Mouse (Mus musculus): ENCODE data around the gene Gucy2g.
"Not testable (repeated sequence)": the region's sequence is repeated elsewhere in the genome, so short reads cannot be mapped to it uniquely, and the experiment has no call there.

Gucy2g gene

DNA sequence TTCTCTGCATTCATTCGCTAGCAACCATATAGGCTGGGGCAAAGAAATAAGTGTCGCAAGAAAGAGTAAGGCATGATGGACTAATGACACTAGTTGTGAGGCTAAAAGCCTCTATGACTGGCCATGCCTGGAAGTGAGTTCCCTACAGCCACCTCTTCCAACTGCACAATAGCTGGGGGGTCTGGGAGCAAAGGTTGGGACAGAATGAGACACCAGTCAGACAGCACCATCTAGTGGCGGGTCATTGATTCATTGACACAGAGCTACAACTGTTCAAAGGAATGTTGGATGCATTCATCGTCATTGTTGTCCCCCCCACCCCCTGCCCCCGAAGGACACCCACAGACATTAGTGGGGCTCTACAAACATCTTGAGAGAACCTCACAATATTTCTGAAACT, 42.7 kb downstream of the Gucy2g start:
- DNase-seq: peak; percentile 35 to 71

DNA sequence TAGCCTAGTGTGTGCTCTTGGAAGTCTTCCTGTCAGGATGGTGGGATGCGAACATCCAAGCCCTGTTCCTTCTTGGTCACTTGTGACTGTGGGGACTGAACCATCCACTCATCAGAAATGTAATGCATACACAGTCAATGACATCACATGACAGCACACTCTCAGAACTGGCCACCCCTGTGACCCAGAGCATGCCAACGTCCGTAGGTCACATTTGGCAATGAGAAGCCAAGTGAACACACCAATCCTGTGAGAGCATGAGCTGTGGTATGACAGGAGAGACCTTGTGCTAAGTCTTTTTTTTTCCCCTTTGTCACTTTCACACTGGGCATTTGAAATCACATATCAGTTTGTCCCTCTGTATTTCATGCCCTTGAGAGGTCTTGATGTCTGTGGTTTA, 45.5 kb downstream of the Gucy2g start:
- DNase-seq: no peak

DNA sequence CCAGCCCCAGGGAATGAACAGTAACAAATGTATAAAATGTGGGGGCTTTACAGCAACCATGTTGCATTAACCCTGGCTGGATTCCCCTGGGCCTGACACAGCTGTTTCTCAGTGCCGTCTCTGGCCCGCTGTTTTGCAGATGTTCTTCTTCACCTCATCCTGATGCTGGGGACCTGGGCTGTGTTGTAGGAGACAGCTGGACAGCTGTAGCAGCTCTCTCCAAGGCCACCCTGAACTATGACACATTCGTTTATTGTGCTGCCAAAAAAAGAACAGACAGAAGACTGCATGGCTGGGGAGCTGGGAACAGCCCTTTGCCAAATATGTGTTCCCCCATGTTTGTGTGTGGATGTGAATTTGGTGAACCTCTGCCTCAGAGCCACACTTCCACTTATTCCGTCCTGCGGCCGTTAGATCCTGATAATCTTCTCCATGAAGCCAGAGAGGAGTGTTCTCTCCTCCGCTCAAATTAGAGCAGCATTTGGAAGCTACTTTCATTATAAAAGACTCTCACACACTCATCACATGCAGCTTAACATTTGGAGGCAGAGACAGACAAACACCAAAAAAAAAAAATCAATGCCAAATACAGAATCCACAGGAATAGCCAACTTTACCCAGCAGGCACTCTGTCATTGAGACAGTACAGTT, 46.4 kb downstream of the Gucy2g start:
- DNase-seq: peak in 1 of 2 experiments; percentile 28

DNA sequence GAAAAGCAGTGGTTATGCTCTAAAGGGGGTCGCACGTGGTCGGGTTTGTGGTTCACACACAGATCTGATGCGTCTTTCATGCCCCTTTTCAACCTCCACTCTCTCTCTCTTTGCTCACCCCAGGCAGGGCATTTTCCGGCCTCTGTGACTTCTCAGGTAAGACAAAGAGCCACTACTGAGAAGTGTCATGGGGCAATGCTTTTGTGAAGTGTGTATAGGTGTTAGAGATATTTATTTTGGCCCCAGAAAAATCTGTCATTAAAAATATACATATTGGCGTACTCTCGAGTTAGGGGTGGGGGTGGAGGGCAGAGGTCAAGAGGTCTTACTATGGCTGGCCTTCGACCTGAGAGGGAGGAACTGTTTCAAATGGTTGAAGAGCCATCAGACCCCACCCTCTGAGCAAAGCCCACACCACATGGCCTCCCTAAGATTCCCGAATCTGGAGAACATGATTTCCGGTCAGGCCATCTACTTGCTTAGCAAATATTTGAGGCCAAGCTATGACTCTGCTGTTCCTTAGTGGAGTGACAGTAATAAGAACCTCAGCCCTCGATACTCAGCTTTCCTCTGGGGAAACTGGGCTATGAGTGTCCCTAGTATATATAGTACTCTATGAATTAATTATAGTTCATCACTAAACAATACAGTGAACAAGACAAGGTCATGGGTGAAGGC, 47.2 kb downstream of the Gucy2g start:
- DNase-seq: peak; percentile 63 to 77

DNA sequence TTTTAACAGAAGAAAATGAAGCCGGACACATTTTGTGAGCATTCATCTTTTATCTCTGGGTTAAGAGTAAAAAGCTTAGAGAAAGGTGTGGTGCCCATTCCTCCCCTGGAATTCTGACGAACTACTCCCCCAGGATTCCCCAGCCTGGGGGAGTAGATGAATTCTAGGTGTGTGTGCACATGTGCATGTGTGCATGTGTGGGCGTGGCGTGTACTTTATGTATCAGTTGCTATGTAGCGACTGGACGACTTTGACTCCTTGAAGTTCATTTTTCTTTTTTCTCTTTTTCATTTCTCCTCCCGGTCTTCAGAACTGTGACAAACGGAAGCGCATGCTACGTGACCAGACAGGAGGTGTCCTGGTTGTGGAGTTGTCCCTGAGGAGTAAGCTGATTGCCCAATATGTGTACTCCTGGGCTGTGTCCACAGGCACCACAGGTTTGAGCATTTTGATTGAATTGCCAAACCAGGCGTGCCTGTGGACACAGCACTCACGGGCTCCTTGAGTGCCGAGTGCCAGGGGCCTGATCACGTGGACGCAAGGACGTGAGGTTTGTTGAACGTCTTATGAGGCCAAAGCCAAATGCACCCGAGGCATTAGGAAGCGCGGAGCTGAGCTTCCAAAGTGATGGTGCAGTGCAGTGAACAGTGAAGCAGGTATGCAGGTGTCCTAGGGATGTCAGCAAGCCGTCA, 48.6 kb downstream of the Gucy2g start:
- peak; percentile 90 to 94 for DNase-seq

DNA sequence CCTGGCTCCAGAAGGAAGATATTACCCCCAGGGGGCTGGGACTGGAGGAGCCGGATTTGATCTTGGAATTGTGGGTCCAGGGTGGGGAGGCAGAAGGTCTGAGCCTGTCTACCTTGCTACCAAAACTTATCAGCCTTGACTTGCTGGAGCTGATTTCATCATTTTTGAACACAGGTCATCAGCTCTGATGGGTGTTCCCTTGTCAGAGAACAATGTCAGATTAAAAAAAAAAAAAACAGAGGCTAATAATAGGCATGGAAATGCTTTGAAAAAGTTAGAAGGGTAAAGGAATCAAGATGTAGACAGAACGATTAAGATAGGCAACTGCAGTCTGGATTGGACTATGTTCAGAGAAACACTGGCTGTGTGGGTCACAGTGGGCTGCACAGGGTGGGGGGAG, 49.4 kb downstream of the Gucy2g start:
- DNase-seq: no peak

DNA sequence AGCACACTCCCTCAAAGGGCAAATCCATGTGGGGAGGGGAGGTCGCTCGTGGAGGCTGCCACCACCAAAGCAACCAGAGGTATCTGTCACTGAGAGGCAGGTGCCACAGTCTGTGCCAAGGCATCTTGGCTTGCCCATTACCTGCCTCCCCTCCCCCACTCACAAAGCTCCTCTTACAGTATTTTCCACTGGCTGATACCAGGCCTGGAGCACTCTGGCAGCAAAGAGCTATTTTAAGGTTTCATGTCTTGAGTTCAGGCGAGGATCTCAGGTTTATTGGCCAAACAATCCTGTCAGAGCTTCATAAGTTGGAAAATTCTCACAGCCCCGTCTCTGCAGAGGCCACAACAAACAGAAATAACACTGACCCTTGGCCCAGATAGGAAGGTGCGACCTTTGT, 51.0 kb downstream of the Gucy2g start:
- DNase-seq: peak; percentile 27 to 46

DNA sequence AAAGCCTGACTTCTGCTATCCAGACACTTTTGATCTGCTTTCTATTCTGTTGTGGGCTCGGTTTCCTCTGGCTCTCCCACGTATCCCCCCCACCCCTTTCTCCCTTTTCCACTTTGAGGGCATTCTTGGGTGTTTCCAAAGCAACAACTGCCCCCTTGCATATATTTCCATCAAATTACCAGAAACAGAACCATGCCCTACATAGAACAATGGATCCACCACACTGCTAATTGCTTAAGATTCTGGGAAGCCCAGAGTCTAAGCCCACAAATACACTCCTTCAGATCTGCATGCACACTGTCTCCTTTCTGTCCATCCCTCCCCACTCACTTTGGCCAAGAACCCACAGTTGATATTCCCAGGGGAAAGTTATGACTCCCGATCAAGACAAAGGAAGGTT, 55.4 kb downstream of the Gucy2g start:
- DNase-seq: no peak

DNA sequence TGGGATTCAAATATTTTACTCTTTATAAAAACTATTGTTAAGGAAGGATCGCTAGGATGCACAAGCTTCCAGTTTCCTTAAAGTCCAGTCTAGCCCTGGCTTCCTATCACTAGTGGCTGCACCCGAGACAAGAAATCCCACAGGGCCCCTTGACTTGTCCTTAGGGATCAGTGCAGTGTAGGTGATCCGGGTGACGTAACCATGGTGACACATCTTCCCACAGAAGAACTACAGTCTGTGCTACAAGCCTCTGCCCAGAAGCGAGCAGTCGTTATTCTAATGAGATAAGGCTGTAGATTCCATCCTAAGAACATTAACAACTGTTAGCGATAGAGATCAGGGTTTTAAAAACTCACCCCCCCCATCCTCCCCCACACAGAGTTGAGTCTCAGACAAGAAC, 56.0 kb downstream of the Gucy2g start:
- no peak for DNase-seq

DNA sequence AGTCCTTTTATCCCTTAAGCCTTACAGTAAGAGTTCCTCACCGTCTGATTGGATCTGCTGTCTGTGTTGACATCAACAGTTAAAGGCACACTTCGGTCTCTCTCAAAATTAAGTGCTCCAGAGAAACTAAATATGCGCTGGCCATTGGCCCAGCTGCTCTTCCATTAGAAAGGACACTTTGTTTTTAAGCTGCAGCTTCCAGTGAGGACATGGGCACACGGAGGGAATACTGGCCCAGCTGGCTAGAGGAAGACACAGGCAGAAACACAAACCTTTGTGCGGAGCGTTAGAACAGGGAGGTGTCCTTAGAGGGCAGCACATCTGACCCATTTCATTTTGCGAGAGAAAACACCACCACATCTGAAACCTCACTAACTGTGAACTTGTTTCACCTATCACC, 56.6 kb downstream of the Gucy2g start:
- DNase-seq: no peak

DNA sequence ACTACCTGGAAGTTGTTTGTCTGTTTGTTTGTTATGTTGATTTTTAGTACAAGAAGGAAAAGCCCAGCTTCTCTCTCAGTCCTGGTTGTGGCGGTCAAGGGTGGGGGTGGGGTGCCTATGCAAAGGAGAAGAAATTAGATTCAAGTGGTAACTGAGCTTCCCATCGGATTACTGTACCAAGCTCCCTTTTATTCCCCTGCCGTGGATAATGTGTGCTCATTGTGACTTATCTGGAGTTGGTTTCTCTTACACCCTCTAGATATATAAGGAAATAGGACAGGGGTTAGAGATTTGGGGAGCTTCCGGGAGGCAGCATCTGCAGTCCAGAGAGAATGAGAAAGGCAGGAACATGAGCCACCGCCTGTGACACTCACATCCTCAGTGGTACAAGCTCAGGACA, 60.6 kb downstream of the Gucy2g start, which contains the start of gene Tectb:
Gene Tectb (plus strand): TSS at position 301 of the 400 bp plus-strand sequence.
- no peak for DNase-seq

DNA sequence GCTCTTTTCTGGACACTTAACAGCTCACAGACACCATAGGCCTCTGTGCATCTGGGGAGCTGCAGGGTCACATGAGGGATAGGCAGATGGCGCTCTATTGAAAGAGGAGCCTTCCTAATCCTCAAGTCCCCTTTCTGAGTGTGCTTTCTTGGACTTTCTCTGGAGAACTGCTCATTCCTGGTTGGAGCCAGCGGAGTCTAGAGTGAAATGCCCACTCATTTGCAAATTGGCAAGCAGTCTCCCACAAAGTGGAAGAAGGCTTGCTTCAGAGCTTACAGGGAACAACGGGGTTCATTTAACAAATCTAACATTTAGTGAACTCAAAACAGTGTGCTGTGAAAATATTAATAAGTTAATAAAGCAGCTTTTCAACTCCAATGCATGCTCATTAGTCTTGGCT, 63.9 kb downstream of the Gucy2g start:
- no peak for DNase-seq

DNA sequence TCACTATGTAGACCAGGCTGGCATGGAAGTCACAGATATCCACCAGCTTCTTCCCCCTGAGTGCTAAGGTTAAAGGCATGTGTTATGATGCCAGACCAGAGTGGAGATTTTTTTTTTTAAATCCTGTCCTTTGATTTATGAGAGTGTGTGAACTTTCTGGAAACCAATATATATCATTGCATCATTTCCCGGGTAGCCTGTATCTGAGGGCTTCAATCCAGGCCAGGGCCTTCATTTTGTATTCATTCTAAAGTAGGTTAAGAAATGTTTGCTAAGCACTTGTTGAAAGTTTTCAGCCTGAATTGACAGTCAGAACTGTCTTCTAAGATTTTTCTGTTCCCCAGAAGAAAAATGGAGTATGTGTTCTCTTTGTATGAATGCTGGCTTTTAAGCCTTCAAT, 69.5 kb downstream of the Gucy2g start:
- DNase-seq: no peak

DNA sequence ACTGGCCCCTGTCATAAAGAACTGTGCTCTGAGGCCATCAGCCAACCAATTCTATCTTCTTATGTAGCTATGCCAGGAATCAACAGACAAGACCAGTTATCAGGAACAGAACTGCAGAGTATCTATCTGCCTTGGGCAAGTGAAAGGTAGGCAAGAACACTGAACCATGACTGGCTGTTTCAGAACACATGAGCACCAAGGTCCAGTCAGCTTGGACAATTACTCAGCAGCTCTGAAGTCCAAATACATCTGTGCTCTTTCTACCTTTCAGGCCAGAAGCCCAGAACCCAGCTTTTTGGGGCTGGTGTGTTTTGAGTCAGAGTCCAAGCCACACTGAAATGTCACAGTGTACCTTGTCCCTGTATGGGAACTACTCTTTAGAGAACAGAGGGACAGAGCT, 70.6 kb downstream of the Gucy2g start:
- DNase-seq: no peak

DNA sequence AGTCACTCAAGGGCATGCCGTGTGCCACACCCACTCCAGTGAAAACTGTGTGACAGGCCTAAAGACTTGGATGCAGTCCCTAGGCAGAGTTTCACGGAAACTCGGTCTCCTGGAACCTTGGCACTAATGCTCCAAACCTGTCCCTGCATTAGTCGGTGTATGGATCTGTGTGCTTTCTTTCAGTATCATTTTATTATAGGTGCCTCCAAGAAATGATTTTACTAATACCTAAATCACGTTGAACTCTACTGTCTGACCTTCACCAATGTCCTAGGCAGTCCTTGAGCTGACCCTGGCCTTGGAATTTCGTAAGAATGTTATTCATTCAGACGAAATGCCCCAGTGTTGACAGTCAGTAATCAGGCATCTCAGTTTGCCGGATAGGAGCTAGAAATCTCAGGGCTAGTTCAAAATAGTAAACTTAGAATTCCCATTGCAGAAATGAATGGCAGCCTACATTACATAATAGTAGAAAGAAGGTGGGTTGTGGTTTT, 71.8 kb downstream of the Gucy2g start:
- not testable (repeated sequence) for DNase-seq

DNA sequence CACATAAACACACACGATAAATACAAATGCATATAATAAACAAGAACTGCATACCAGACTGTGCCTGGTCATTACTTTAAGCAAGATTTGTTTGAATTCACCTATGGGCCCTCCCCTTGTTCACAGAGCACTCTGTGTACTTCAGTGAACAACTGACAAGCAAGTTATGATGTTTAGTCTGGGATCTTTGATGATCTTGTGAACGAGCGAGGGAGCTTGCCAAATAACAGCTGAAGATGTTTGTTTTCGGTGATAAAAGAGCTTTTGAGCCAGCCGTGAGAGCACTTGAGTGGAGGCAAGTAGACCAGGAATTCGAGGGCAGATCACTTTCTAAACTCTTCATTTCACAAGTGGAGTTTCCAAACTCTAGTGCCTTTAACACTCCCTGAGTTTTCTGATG, 72.7 kb downstream of the Gucy2g start:
- DNase-seq: peak; percentile 71 to 81

DNA sequence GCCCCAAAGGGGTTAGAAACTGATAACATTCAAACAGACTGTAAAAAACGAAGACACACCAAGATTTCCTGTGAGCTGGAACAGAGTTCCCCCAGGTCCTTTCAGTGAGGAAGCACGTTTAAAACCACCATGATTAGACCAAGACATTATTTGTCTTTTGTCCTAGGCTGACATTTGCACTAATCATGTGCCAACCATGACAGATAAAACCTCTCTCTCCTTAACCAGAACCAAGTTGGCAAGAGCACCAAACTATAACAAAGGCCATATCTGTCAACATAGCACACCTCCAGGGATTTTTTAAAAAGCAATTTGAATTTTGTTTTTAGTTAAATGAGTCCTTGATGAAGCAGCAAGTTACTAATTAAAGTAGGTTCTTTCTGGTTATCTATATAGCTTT, 73.3 kb downstream of the Gucy2g start:
- no peak for DNase-seq

DNA sequence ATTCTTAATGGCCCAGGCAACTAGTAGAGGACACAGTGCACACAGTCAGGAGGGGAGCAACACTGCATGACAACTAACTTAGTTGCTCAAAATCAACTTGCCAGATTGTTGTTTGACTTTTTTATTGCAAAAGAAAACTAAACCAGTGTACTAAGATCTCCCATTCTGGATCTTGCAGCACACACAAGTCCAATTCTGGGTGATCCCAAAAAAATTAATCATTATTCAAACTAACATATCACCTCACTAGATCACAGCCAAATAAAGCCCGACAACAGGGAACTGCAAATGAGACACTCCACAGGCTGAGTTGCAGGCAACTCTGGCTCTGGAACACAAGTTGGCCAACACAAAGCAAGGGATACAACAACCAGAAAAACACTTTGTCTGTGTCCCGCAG, 74.3 kb downstream of the Gucy2g start:
- DNase-seq: no peak

DNA sequence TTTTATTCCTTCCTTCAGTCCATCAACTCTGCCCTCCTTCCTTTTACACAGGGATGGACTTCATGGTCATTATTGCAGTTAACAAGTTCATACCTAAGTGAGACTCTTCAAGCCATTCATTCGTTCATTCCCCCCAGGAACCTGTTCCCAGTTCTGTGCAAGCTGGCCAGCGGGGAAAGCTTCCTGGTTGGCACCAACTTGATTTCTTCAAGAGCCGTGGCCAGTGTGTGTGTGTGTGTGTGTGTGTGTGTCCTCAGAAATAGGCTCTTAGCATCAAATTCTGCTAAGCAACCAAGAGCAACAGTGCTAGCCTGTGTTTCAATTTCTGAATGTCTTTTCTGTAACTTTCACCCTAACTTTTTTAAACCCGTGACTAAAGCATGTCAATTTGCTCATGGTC, 75.1 kb downstream of the Gucy2g start:
- DNase-seq: peak; percentile 58 to 71

DNA sequence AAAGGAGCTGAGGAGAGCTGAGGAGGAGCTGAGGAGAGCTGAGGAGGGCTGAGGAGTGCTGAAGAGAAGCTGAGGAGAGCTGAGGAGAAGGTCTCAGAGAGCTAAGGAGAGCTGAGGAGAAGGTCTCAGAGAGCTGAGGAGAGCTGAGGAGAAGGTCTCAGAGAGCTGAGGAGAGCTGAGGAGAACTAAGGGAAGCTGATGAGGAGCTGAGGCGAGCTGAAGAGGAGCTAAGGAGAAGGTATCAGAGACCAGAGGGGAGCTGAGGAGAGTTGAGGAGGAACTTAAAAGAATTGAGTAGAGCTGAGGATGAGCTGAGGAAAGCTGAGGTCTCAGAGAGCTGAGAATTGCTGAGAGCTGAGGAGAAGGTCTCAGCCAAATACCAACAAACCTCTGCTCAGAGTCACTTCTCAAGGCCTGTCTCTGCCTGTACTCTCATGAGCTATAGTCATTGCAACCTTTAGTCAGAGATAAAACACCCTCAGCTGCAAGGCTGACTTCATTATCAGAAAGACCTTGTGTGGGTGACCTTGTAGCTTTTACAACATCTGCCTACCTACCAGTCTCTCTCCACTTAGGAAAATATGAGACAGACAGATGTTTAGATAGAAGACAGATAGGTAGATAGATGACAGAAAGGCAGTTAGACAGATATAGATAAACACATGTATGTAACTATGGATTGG, 75.7 kb downstream of the Gucy2g start:
- DNase-seq: no peak

DNA sequence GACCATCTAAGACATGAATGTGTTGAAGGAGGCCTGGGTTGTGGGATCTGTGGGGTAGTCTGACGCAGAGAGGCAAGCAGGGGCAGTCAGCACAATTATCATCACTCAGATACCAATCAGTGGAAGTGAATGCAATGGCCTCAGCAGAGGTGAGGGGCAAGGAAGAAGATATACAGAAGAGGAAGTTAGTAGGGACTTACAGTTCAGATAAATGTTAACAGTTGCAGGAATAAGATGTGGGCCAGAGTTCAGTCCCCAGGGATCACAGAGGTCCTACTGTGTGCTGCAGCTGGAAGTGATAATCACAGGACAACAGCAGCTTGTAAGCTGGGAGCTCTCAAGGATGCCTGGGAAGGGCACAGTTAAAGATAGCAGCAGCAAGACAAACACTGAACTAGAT, 76.9 kb downstream of the Gucy2g start:
- DNase-seq: no peak

DNA sequence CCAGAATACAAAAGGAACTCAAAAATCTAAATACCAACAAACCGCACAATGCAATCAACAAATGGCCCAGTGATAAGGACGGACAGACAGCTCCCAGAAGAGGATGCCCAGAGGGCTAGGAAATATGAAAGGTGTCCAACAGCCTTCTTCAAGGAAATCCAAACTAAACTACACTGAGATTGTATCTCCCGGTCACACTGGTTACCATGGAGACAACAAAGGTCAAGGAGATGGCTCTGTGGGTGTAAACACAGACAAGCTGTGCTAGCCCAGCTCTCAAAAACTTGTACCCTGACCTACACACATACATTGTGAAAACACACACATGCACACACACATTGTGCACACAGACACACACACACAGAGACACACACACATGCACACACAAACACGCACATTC, 78.8 kb downstream of the Gucy2g start:
- DNase-seq: no peak

DNA sequence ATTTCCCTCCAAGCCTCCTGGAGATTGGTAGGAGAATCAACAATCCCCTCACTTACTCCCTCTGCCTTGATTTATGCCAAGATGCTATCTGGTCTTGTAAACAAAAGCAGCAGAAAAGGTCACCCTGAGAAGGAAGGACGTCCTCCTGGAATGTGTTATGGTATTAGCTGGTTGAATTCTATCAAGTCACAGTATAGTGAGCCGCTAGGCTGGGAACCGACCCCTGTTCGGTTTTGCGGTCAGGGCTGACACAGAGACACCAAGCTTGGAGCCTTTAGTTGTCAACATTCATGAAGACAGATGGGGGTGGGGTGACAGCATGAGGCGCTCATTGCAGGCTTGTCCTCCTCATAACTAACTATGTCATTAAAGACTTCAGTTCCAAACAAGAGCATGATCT, 81.2 kb downstream of the Gucy2g start:
- no peak for DNase-seq
